Mouse (Mus musculus) liver, postnatal 0 days (tissue): ENCODE results near the gene Qars. TPM values are rescaled to one million over a fixed set of nuclear protein-coding genes. Genes with fewer than 3 reads are reported as not detected.

Experiments used
- ATAC-seq: fragments of 200-750 bp; cut with Nextera tagmentation; 2 replicates; pipeline ENCODE4 v1.8.0; 2017; ENCODE audit warnings: mild to moderate bottlenecking, moderate library complexity
- DNase-seq: peaks from one replicate; pipeline ENCODE4 v3.0.0-alpha.2; 2016
- H3K27ac ChIP-seq: fragments of 300-500 bp; sonication (generic); 2 replicates; pipeline ENCODE4 v1.5.1; 2014; ENCODE audit warnings: antibody characterized with exemption, moderate library complexity, mild to moderate bottlenecking, low read depth
- H3K27me3 ChIP-seq: fragments of 300-500 bp; sonication (generic); 2 replicates; pipeline ENCODE4 v1.6.1; 2014; ENCODE audit warnings: low read length, control low read depth, mixed read lengths; ENCODE audit not compliant: insufficient read depth
- H3K36me3 ChIP-seq: fragments of 300-500 bp; sonication (generic); replicated peaks from 2 replicates; pipeline ENCODE4 v1.6.1; 2014; ENCODE audit warnings: mild to moderate bottlenecking, control low read depth, low read length, moderate library complexity, mixed read lengths; ENCODE audit not compliant: insufficient read depth
- H3K4me1 ChIP-seq: fragments of 300-500 bp; sonication (generic); 2 replicates; pipeline ENCODE4 v1.6.1; 2014; ENCODE audit warnings: antibody characterized with exemption, mild to moderate bottlenecking, control low read depth; ENCODE audit not compliant: insufficient read depth
- H3K4me2 ChIP-seq: fragments of 300-500 bp; sonication (generic); 2 replicates; pipeline ENCODE4 v1.6.1; 2014; ENCODE audit warnings: low read depth, mild to moderate bottlenecking, low read length, moderate library complexity, mixed read lengths
- H3K4me3 ChIP-seq: fragments of 300-500 bp; sonication (generic); 2 replicates; pipeline ENCODE4 v1.5.1; 2014; ENCODE audit warnings: low read depth, low read length
- H3K9ac ChIP-seq: fragments of 300-500 bp; sonication (generic); replicated peaks from 2 replicates; pipeline ENCODE4 v1.6.1; 2014; ENCODE audit warnings: mild to moderate bottlenecking, moderate library complexity
- H3K9me3 ChIP-seq: fragments of 300-500 bp; sonication (generic); 2 replicates; pipeline ENCODE4 v1.6.1; 2016; ENCODE audit warnings: mild to moderate bottlenecking, control low read depth, low read length, mixed read lengths
- CTCF ChIP-seq: sonication (generic); IDR thresholded peaks from 2 replicates; pipeline ENCODE4 v1.5.1; 2016; ENCODE audit warnings: antibody characterized with exemption, low read depth
- EP300 ChIP-seq: IDR thresholded peaks from 2 replicates; pipeline ENCODE4 v1.6.1; 2016; ENCODE audit warnings: antibody characterized with exemption, low read depth, mild to moderate bottlenecking
- WGBS: fragments of 180-500 bp; shearing (Covaris S2); extraction: QIAGEN DNeasy Blood & Tissue Kit; methylation state at CpG from one replicate; pipeline ENCODE4 v1.1.7; 2014; ENCODE audit not compliant: insufficient replicate concordance; 5-methylcytosine and 5-hydroxymethylcytosine counted together
- polyA plus RNA-seq: library from polyadenylated mRNA; unstranded; fragments of >200 nt; fragmentation: Nextera tagmentation; extraction: Ambion mirVana; gene quantifications from 2 replicates; pipeline ENCODE4 v1.2.1, GENCODE M21; 2015

Gene Qars
- polyA plus RNA-seq, 1 experiment from 2014 or later: 33.0 TPM

GRCm38 (mm10) chr9:108530954-108531353 lies 23.4 kb downstream of the Qars start:
- DNase-seq (no peak), ATAC-seq (no peak)
- Histone ChIP-seq H3K4me3 (no peak overlapping the region), H3K9ac (no peak overlapping the region), H3K4me1 (no peaks in the 10 kb centered on the region), H3K4me2 (no peak overlapping the region), H3K27me3 (no peaks in the 10 kb centered on the region), H3K9me3 (no peaks in the 10 kb centered on the region), H3K36me3 (peaks cover 69% of the 10 kb centered on the region), H3K27ac (no peak overlapping the region)
- TF ChIP-seq EP300 (no peak), CTCF (no peak)
- 76% methylated on average over 1 of the region's 1 CpGs for WGBS

DNA sequence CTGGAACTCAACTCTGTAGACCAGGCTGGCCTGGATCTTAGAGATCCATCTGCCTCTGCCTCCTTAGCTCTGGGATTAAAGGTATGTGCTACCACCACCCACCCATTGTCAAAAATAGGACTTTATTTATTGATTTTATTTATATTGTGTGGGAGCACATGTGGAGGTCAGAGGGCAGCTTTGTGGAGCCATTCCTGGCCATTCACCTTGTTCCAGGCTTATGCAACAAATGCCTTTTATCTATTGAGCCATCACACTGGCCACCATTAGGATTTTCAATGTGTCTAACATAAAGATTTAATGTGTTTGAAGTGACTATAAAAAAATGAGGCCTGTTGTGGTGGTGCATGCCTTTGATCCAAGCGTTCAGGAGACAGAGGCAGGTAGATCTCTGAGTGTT lies 24.0 kb downstream of the Qars start:
- Histone ChIP-seq H3K4me2 (no peak overlapping the region), H3K27ac (no peak overlapping the region), H3K4me1 (no peaks in the 10 kb centered on the region), H3K27me3 (no peaks in the 10 kb centered on the region), H3K9me3 (no peaks in the 10 kb centered on the region), H3K36me3 (peaks cover 72% of the 10 kb centered on the region), H3K4me3 (no peak overlapping the region), H3K9ac (no peak overlapping the region)
- no peak for TF ChIP-seq CTCF
- WGBS: 87% methylated on average over 1 of the region's 1 CpGs
- DNase-seq (no peak), ATAC-seq (no peak)

GRCm38 (mm10) chr9:108540846-108541245 lies 33.3 kb downstream of the Qars start:
- DNase-seq: no peak
- ATAC-seq: no peak
- Histone ChIP-seq H3K36me3 (peaks cover 76% of the 10 kb centered on the region), H3K9me3 (no peaks in the 10 kb centered on the region), H3K9ac (no peak overlapping the region), H3K4me1 (no peaks in the 10 kb centered on the region), H3K27ac (no peak overlapping the region), H3K4me2 (no peak overlapping the region), H3K27me3 (no peaks in the 10 kb centered on the region), H3K4me3 (no peak overlapping the region)
- TF ChIP-seq CTCF (no peak), EP300 (no peak)

GRCm38 (mm10) chr9:108545986-108546385 lies 38.5 kb downstream of the Qars start:
- 84% methylated on average over 3 of the region's 3 CpGs for WGBS
- no peak overlapping the region for H3K27ac ChIP-seq
- H3K36me3 ChIP-seq: peaks cover 83% of the 10 kb centered on the region
- no peak overlapping the region for H3K4me2 ChIP-seq
- no peaks in the 10 kb centered on the region for H3K27me3 ChIP-seq
- no peaks in the 10 kb centered on the region for H3K4me1 ChIP-seq
- no peak overlapping the region for H3K9ac ChIP-seq
- no peaks in the 10 kb centered on the region for H3K9me3 ChIP-seq
- TF ChIP-seq EP300 (no peak), CTCF (no peak)
- DNase-seq (no peak), ATAC-seq (no peak)
- no peak overlapping the region for H3K4me3 ChIP-seq

- no peaks in the 10 kb centered on the region for H3K27me3 ChIP-seq
- 0 out of 2 replicates have a peak, but pooled peaks cover 3% of the 10 kb centered on the region for H3K4me1 ChIP-seq
- H3K36me3 ChIP-seq: peaks cover 78% of the 10 kb centered on the region
- ATAC-seq: no peak
- H3K4me2 ChIP-seq: no peak overlapping the region
- no peak for DNase-seq
- TF ChIP-seq CTCF: no peak
- TF ChIP-seq EP300: no peak
- 76% methylated on average over 1 of the region's 1 CpGs for WGBS
- no peak overlapping the region for H3K27ac ChIP-seq
- H3K9me3 ChIP-seq: no peaks in the 10 kb centered on the region
- no peak overlapping the region for H3K4me3 ChIP-seq
- no peak overlapping the region for H3K9ac ChIP-seq
Observed at GRCm38 (mm10) chr9:108546875-108547274, 39.4 kb downstream of the Qars start.

DNA sequence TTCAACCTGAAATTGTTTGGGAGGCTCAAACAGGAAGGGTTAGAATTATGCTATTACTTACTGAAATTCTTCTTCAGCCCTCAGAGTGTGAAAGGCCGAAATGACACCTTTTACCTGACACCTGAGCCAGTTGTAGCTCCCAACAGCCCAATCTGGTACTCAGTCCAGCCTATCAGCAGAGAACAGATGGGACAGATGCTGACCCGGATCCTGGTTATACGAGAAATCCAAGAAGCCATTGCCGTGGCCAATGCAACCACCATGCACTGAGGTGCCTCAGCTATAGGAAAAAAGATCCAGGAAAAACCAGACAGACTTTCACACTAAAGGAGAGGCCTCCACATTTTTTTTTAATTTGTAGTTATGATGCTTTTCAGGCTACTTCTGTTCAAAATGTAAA lies 51.7 kb downstream of the Qars start:
- Histone ChIP-seq H3K4me2 (no peak overlapping the region), H3K9me3 (no peaks in the 10 kb centered on the region), H3K27me3 (no peaks in the 10 kb centered on the region), H3K36me3 (peaks cover 67% of the 10 kb centered on the region), H3K4me3 (no peak overlapping the region), H3K9ac (no peak overlapping the region), H3K27ac (peak overlapping the region; percentile 2; the same call in 1 of the 2 replicates), H3K4me1 (peaks cover 13% of the 10 kb centered on the region)
- WGBS: 81% methylated on average over 4 of the region's 4 CpGs
- TF ChIP-seq CTCF (no peak), EP300 (no peak)
- ATAC-seq: no peak
- DNase-seq: no peak

GRCm38 (mm10) chr9:108560227-108560841 lies 52.8 kb downstream of the Qars start, which contains the start of gene Impdh2:
Gene Impdh2, plus strand, starts transcription at chr9:108560286.
- peak within 1 kb of the TSS; percentile 66 for H3K4me3 ChIP-seq
- ATAC-seq (peak; percentile 99), DNase-seq (peak; percentile 97)
- peak within 1 kb of the TSS; percentile 75 for H3K27ac ChIP-seq
- peak within 1 kb of the TSS; percentile 84 for H3K9ac ChIP-seq
- H3K4me1 ChIP-seq: peaks cover 14% of the 10 kb centered on the region
- under 1% methylated on average over 52 of the region's 53 CpGs for WGBS
- H3K27me3 ChIP-seq: no peaks in the 10 kb centered on the region
- TF ChIP-seq EP300 (no peak), CTCF (peak; percentile 22)
- H3K4me2 ChIP-seq: peak within 1 kb of the TSS; percentile 94
- H3K36me3 ChIP-seq: peaks cover 67% of the 10 kb centered on the region
- no peaks in the 10 kb centered on the region for H3K9me3 ChIP-seq
